Mouse (Mus musculus) ES-Bruce4 (cell line): ENCODE measurements at regions not wholly inside any gene's neighbourhood (a gene's known extent, or its start where the extent isn't known, plus 50 kb on each side); places are given as distances from the start of the nearest gene placed in this dataset.

ENCODE experiments used
- CTCF ChIP-seq: IDR thresholded peaks from one replicate; pipeline ENCODE4 v1.8.1; 2011; ENCODE audit warnings: low read depth, low read length
- EP300 ChIP-seq: IDR thresholded peaks from 2 replicates; pipeline ENCODE4 v1.6.1; 2011; ENCODE audit warnings: low read depth, low read length; ENCODE audit not compliant: insufficient read depth
- POLR2A ChIP-seq: IDR thresholded peaks from one replicate; pipeline ENCODE4 v1.8.1; 2011; ENCODE audit warnings: low read length; ENCODE audit not compliant: insufficient read depth

DNA sequence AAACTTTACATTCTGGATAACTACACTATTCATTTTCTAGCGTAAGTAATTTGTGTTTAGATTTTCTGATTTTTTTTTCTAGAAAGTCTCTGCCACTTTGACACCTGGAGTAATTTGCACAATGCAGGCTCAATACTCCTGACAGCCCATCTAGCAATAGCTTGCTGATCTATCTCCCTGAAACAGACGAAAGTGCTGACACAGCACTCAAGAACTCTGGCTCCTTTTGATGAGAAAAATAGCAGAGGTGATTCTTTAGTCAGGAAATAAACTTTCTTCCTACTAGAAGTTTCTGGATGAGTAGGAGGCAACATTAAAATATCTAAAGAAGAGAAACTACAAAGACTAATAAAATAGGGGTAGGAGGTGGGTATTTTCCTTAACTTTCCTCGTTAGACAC, 397.1 kb upstream of the Gm21833 start:
- TF ChIP-seq POLR2A (no peak), CTCF (no peak), EP300 (no peak)
